Mouse (Mus musculus) cerebellum, adult 11-12 months (tissue): ENCODE measurements around the gene Gm11084.
"Not testable (repeated sequence)": the region's sequence is repeated elsewhere in the genome, so short reads cannot be mapped to it uniquely, and the experiment has no call there.

Source experiments
- DNase-seq: peaks from one replicate; pipeline ENCODE4 v3.0.0; 2022

Gm11084 gene

DNA sequence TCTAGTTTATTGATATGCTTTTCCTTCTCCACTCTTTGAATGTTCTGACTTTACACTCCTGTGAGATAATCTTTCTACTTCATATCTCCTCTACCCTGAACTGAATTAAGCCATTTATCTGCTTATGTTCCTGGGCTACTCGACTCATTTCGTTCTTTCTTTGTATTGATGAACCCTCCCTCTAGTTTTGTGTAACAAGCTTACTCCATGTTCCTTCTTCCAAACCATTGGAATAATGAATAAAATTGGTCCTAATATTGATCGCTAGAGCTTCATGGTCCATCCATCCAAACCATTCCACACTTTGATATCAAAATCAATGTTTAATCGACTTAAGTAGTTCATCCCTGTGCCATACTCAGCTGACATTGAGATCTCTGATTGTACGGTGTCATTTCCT lies at the start of gene Gm11084:
Gm11084 (minus strand) TSS at position 101 of the 400 bp plus-strand sequence.
- no peak for DNase-seq

DNA sequence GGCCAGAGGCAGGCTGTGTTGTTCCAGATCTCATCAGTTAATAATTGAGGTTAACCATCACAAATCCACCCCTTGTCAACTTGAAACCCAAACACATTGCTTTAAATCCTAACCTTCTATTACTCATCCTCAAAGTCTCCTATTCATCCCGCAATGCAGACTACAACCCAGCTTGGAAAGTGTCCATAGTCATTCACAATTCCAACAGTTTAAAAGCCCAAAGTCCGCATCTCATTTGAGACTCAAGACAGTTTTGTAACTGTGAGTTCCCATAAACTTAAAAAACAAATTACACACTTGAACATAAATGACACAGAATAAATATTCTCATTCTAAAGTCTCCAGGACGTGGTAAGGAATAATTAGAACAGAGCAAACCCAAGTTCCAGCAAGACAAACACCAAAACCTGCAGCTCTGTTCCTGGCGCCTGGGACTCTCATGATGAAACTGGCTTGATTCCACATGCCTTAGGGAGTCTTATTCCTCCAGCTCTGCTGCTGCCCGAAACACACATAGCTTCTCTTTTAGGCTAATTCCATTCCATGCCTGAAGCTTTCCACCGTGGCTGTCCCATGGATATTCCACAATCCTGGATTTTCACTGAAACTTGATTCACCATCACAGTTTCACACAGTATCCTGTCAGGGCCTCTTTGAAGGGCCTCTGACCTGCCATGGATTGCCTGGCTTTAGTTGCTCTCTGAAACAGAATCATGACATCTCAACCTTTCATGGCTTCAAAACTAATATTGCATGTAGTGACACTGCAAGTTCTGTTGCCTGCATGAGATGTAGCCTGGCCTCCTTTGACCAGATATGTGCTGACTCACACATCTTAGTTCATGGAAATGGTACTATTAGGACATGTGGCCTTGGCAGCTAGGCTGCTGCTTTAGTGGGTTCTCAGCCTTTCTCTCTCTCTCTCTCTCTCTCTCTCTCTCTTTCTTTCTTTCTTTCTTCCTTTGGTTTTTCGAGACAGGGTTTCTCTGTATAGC lies 44.8 kb upstream of the Gm11084 start:
- no peak for DNase-seq

DNA sequence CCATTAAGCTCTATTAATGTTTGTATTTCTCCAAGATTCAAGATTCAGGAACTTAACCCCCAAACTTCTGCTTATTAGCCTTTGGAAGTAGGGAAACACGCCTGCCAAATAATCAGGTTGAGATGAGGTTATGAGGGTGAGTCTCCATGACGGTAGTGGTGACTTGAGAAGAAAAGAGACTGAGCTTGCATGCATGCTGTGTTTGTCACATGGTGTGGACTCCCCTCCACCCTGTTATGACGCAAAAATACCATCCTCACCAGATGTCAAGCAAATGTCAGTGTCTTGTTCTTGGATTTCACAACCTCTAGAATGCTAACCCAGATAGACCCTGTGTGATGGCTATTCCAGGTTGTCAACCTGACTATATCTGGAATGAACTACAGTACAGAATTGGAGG lies 43.3 kb upstream of the Gm11084 start:
- DNase-seq = no peak

DNA sequence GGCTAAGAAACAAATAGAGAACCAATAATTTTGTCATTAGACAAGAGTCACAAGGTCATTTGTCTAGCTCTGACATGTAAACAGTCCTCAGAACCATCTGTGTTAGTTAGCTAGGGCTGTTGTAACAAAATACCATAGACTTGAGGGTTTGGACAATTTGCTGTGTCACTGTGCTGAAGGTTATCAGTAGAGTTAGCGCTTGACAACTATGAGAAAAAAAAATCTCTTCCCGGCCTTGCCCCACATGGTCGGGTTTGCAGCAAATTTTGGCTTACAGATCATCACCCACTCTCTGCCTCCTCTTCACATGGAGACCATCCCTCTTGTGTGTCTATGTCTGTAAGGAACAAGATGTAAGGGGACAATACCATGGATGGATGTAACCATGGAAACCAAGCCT lies 41.5 kb upstream of the Gm11084 start:
- DNase-seq = no peak

DNA sequence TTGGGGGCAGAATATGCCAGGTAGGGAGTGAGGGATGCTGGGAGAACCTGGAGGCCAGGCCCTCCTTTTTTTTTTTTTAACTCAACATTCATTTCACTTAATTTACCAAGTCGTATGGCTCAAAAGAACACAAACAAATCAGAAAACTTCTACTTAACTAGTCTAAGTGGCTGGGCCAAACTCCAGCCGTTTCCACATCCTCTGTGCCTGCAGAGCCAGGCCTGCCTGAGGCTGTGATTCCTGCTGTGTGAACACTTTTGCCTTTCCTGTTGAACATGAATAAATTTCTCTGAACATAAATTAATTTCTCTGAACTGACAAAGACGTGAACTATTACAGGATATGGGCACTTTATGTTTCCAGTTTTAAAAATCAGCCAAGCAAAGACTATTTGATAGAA lies 40.6 kb upstream of the Gm11084 start:
- no peak for DNase-seq

DNA sequence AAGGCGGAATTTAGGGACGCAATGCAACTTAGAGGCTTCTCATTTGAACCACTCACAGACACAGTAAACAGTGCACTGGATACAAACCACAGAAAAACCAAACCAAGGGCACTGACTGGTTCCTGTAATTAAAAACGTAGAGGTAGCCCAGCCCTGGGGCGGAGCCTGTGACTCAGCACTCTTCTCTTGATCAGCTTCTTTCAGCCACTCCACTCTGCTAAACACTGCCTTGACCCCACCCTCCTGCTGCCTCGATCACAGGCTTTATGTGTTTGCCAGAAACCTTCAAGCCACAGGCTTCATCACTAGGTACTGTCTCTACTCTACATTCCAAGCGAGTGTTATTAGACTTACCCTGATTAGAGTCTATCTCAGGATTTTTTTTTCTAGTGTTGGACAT lies 37.3 kb upstream of the Gm11084 start:
- DNase-seq = no peak

DNA sequence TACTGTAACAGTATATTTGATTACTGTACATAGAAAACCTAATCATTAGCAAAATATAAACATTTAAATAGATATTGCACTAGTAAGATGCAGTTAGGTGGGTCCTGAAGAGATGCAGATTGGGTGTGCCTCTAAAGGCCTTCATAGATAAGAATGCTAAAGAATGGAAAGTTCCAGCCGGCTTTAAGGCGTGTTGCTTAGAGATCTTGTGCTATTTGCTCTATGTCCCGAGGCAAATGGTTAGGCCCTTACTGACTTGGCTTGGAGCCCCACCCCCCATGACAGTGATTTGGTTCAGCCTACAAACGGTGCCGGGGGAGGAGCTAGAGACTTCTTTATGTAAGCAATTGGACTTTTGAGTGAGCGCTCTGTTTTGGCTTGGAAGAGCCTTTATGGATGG lies 34.5 kb upstream of the Gm11084 start:
- DNase-seq = no peak

DNA sequence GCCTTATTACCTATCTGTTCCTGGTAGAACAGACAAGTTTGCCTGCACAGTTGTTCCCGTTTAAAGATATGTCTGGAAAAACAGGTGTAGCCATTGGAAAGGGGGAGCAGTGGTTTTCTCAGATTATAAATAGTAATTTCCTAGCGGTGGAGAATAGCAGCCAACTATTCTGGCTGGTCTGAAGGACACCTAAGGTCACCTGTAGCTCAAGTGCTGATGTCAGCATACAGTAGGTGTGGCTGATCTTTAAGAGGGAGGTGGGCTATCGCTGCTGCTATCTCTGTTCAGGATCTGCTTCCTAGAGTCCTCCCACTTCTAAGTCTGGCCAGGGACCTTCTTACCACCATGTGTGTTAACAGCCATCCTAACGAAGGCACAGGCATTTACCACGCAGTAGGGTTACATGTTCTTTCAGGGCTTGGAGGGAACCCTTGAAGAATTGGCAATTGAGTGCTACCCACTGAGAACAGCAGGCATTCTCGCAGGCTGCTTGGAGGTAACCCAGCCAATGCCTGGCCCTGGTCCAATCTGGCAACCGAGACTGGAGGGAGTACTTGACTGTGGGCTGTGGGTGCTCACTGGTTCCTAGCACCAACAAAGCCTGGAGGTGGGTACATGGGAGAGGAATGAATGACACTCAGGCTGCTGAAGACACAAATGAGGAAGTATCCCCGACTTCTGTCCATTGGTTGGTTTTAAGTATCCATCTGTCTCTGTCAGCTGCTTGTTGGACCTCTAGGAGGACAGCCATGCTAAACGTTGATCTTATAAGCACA lies 33.0 kb upstream of the Gm11084 start:
- peak; percentile 63 for DNase-seq

DNA sequence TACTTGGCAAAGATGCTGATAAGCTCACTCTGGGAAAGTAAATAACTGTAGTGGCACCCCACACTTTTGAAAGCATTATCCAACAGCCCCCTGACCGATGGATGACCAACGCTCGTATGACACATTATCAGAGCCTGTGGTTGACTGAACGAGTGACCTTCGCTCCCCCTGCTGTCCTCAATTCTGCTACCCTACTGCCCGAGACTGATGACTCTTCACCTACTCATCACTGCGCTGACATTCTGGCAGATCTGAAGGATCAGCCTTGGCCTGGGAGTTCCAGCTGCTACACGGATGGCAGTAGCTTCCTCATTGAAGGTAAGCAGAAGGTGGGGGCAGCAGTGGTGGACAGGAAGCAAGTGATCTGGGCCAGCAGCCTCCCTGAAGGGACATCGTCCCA lies 27.5 kb upstream of the Gm11084 start:
- not testable (repeated sequence) for DNase-seq

DNA sequence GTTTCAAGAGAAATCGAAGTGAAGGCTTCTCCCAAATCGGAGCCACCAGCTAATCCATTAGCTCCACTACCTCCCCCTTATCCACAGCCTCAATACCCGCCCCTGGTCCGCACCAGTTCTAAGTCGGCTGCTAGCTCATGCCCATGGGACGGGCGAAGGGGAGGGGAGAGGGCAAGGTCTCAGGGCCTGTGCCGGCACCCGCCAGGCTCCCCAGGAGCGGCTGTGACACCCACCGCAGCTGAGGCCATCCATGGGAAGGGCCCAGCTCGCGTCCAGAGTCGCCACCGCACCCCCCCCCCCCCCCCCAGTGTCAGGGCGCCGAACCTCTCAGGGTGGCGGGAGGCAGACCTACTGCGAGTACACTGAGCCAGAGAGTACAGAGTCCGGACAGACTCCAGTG lies 26.1 kb upstream of the Gm11084 start:
- DNase-seq = no peak

DNA sequence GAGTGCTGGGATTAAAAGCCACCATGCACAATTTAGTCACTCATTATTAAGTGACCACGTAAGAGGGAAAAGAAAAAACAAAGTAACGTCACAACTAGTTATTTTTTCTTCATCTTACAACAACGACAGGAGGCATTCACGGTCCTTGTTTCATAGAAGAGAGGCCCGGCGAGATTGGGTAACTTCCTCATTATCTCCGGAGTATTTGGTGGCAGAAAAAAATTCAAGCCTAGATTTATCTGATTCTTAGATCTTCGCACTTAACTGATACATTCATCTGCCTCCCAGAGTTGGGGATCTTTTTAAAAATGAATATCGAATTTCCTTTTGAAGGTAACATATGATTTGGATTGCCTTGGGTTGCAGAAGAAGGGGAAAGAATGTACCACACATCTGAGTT lies 21.0 kb upstream of the Gm11084 start:
- DNase-seq = no peak

DNA sequence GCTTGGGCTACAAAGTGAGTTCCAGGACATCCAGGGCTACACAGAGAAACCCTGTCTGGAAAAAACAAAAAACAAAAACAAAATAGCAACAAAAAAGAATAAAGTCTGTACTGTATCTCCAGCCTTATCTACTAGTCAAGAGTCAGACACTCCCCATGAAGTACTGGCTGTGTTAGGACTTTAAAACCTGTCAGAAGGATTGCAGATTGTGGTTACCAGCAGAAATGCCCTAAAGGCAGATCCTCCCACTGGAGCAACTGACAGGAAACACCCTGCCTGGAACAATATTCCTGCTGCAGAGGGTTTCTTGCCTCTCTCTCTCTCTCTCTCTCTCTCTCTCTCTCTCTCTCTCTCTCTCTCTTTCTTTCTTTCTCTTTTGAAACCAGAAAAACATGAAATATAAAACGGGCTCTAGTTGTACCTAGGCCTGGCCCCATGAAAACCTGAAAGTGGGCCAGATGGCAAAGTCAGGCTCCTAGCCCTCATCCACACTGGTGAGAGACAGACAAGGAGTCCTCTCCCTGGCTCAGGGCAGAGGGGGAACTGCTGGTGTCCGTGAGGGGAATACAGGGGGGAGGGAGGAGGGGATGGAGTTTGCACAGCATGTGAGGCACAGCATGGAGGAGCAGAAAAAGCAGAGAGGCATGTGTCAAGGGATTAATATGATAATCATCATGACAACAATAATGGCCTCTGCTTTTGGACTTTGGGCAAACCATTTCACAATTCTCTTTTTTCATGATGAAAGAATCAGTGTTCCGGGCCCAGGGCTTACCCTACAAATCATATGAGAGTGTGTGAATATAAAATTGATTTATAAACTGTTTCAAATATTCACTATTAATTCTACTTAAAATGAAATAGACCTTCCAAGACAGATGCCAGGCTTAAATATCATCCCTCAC lies 19.3 kb upstream of the Gm11084 start:
- no peak for DNase-seq

DNA sequence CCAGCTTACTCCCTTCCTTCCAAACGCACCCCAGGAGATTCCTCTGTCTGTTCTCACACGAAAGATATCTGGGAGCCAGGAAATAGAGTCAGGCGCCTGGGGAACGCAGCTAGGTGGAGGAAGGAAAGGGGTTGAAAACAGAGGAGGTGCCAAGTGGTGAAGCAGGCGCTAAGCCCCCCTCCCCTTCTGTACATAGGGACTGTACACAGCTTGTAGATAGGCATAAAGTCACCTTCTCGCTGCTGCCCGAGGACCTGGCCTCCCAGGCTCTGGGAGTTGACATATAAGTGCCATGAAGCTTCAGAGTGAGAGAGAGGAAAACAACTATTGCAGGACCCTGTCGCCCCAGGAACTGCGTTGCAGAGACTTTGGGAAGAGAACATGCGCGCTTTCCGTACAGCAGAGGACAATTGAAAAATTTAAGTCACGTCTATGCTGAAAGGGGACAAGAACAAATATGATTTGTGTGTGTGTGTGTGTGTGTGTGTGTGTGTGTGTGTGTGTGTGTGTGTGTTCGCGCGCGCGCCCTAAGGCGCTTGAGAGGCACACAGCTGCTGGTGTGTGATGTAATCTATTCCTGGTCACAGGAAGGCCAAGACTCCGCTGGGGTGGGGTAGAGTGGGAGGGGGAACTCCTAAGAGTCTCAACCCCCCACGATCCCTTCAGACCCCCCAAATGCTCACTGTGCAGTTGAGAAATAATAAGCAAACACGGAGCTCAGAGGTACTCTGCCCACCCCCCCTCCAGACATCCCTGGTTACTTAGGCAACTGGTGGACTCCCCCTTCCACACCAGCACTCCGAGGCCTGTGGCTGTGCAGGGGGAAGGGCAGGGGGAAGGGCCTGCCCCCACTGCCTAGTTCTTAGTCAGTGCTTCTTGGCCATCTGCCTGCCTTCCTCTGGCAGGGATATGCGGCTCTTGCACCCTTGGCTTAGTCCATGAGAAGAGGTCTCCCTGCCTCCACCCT lies 17.5 kb upstream of the Gm11084 start:
- peak; percentile 36 for DNase-seq

DNA sequence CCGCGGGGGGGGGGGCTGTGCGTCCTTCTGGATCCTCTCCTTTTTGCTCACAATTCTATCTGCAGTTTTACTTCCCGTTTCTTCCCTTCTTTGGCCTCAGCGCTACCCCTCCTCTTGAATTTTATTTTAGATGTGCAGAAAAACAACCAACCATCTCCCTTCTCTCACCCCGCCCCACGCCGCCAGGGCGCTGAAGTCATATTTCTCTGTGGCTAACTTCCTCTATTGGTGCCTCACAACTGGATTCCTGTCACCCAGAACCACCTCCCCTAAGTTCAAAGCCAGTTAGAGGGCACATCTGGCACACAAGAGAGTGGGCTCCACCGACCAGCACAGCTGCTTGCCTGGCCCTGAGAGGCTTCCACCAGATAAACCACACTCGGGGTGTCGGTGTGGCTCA lies 16.5 kb upstream of the Gm11084 start:
- DNase-seq = no peak

DNA sequence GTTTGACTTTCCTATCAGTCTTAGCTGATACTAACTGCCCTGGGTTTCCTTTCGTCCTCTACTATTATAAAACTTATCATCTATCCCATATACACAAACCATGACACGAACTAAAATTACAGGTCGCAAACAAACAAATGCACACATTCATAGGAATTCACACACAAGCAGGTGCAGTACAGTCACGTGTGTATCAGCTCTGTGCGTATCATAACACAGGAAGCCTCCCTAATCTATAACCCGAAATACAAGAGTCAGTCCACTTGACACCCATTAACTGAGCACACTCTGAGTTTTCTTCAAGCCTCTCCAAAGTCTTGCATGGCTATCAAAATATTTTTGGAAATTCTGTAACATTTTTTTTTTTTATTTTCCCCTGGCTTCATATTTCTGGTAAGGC lies 15.9 kb upstream of the Gm11084 start:
- no peak for DNase-seq

DNA sequence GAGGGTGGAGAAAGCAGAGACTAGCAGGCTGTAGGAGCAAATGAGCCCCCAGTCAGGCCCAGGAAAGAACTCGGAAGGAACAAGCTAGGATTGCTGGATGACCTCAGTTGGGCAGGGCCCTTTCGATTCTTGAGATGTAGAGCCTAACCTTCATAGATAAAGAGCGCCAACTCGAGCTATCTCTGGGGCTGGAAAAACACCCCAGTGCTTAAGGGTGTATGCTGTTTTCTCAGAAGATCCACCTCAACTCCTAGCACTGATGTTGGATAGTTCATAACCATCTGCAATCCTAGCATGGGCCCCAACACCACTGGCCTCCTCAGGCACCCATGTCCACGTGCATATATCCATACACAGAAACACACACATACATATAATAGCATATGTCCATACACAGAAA lies 15.5 kb upstream of the Gm11084 start:
- no peak for DNase-seq

DNA sequence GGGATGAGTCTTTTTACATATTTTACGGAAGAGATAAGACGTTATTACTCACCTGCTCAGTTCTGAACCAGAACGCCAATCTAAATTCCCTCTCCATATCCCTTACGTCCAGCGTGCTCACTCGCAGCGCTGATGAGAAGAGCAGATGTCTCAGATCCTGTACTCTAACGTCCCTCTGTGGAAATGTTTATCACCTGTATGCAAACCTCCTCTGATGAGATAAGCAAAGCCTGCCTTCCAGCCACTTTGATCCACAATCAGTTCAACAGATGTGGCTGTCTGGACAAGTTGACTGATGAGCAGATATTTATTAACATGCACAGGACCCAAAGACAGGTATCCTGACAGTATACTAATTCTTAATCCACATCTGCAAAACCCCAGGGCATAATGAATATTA lies 13.7 kb upstream of the Gm11084 start:
- DNase-seq = no peak

DNA sequence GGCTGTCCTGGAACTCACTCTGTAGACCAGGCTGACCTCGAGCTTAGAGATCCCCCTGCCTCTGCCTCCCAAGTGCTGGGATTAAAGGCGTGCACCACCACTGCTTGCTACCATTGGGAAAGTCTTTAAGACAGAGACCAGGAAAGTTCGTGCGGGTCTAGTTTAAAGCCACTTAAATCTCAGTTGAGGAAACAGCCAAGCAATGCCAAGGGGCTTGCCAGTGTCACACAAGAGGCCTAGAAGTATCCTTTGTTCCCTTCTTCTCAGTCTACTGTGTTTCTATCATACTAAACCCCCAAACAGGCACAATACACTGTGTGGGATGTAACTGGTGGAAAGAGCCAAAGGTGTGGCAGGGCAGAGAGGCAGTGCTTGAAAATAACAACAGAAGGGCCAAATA lies 11.1 kb upstream of the Gm11084 start:
- DNase-seq = no peak

DNA sequence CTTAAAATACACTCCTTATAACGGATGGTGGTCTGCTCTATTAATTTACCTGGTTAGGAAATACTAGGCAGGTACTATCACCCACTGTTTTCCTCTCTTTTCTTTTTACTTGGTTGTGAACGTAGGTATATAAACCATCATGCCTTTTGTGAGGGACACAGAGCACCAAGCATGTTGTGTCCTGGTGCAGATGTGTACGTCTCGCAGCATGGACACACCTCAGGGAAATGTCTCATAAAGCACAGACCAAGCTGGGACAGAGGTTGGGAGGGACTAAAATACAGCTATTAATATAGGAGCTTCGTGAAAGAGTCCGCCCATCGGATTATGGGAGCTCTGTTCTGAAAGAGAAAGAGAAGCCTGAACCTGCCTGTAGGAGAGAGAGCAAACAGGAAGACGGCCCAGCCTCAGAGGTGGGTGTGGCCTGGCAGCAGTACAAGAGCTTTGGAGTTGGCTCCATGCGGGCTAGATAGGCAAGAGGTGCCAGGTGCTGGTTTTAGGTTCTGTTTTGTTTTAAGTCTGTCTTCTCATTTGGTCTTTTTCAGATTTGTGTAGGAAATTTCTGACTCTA lies 10.4 kb upstream of the Gm11084 start:
- DNase-seq = peak; percentile 66

DNA sequence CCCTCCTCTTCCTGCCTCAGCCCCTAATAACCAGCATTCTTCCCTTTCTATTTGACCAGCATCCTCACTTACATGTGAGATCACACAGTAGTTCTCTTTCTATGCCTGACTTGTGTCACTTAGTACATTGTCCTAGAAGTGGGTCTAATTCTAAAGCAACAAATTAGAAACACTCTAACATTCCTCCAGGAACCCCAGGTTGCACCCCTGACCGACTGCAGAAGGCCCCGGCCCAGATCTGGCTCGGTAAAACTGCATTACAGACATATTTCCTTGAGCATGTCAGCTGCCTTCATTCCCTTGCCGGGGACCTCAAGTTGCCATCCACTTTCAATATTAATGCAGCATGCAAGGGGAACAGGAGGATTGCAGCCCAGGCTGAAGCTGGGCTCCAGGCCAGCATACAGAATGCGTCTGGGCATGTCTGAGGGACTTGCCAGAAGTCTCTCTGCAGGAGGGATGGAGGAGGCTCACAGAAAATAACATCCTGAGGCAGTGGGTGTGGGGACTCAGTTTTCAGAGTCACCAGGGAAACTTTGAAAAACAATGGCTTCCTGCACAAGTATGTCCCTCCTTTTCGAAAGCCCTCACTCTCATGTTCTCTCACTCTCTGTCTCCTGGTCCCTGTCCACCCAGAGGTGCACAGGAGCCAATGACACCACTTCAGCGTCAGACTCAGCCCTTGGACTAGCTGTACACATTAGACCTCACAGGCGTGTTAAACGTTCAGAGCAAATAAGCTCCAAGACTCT lies 9.0 kb upstream of the Gm11084 start:
- DNase-seq = peak; percentile 86

DNA sequence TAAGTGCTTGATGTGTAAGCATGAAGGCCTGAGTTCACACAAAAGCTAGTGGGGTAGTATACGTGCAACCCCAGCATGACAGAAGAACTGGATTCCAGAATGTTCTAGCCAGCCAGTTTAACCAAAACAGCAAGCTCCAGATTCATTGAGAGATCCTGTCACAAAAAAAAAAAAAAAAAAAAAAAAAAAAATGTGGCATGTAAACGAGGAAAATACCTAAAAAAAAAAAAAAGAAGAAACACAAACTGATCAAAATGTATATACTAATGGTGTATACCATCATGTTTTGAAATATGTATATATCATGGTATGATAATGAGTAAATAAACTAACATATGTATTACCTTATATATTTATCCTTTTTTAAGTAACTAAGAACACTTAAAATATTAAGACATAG lies 7.6 kb upstream of the Gm11084 start:
- DNase-seq = no peak
